7 mouse cellular contexts compared by ENCODE assay signal in genomic region chr4:149166215-149166946, GRCm38 (mm10). TPM values are rescaled to one million over a fixed set of nuclear protein-coding genes. Genes with fewer than 3 reads are reported as not detected.
A peak's percentile ranks its signal among the peaks of the same experiment; 100 is the strongest.
DNase-seq lines count a peak whose midpoint lies in the region; ATAC-seq lines count a peak whose summit lies in the region.

Gene Pgd (minus strand): TSS chr4:149166771.

- no peaks in the 10 kb centered on the region for H3K27me3 ChIP-seq in embryonic facial prominence, embryonic 10.5 days (replicated peaks; ENCODE audit: low read depth, poor library complexity, severe bottlenecking)
- no peaks in the 10 kb centered on the region for H3K27me3 ChIP-seq in limb, embryonic 10.5 days (ENCODE audit: low read depth, poor library complexity, severe bottlenecking)
- no peaks in the 10 kb centered on the region for H3K27me3 ChIP-seq in midbrain, embryonic 13.5 days

- under 1% methylated on average over 59 of the region's 59 CpGs for WGBS in embryonic facial prominence, embryonic 10.5 days
- under 1% methylated on average over 59 of the region's 59 CpGs for WGBS in limb, embryonic 10.5 days
- under 1% methylated on average over 59 of the region's 59 CpGs for WGBS in midbrain, embryonic 13.5 days

- DNase-seq in adrenal gland, postnatal 10 days = peak; percentile 98
- peak; percentile 98 for DNase-seq in embryonic facial prominence, embryonic 10.5 days (ENCODE audit: low spot score)
- DNase-seq in kidney, adult 11 months = peak; percentile 97
- peak; percentile 98 for DNase-seq in limb, embryonic 10.5 days (ENCODE audit: low spot score)
- peak; percentile 88 for DNase-seq in spleen, adult 12 weeks (ENCODE audit: low spot score)

- H3K36me3 ChIP-seq in embryonic facial prominence, embryonic 10.5 days (replicated peaks) = peaks cover 39% of the 10 kb centered on the region
- H3K36me3 ChIP-seq in limb, embryonic 10.5 days = peaks cover 39% of the 10 kb centered on the region
- H3K36me3 ChIP-seq in midbrain, embryonic 13.5 days = peaks cover 21% of the 10 kb centered on the region

- peak within 1 kb of the TSS; percentile 88 for H3K27ac ChIP-seq in embryonic facial prominence, embryonic 10.5 days (replicated peaks)
- peak within 1 kb of the TSS; percentile 92 for H3K27ac ChIP-seq in limb, embryonic 10.5 days
- H3K27ac ChIP-seq in midbrain, embryonic 13.5 days = peak within 1 kb of the TSS; percentile 82

- no peaks in the 10 kb centered on the region for H3K9me3 ChIP-seq in embryonic facial prominence, embryonic 10.5 days
- H3K9me3 ChIP-seq in limb, embryonic 10.5 days (replicated peaks) = no peaks in the 10 kb centered on the region
- H3K9me3 ChIP-seq in midbrain, embryonic 13.5 days = no peaks in the 10 kb centered on the region

- peak within 1 kb of the TSS; percentile 94 for H3K4me2 ChIP-seq in midbrain, embryonic 13.5 days (replicated peaks)

- H3K4me1 ChIP-seq in embryonic facial prominence, embryonic 10.5 days = peaks cover 29% of the 10 kb centered on the region
- H3K4me1 ChIP-seq in limb, embryonic 10.5 days = peaks cover 28% of the 10 kb centered on the region
- H3K4me1 ChIP-seq in midbrain, embryonic 13.5 days (replicated peaks) = peaks cover 21% of the 10 kb centered on the region

- ATAC-seq in granulocyte monocyte progenitor cell, adult 5-6 weeks (replicated peaks; ENCODE audit: poor library complexity, severe bottlenecking) = peak; percentile 89
- ATAC-seq in midbrain, embryonic 13.5 days = peak; percentile 100

- peak within 1 kb of the TSS; percentile 95 for H3K4me3 ChIP-seq in embryonic facial prominence, embryonic 10.5 days
- peak within 1 kb of the TSS; percentile 99 for H3K4me3 ChIP-seq in limb, embryonic 10.5 days
- peak within 1 kb of the TSS; percentile 97 for H3K4me3 ChIP-seq in midbrain, embryonic 13.5 days (replicated peaks)

- peak within 1 kb of the TSS; percentile 94 for H3K9ac ChIP-seq in midbrain, embryonic 13.5 days (replicated peaks)

RNA-seq across cellular contexts. Expression of gene Pgd, which starts in this region (rescaled TPM):
- total RNA-seq in adrenal gland, postnatal 10 days (2021) = 100 to 1,000 TPM; 175 to 176 TPM
- polyA plus RNA-seq in embryonic facial prominence, embryonic 10.5 days (2016; fragmentation: Nextera tagmentation; extraction: Ambion mirVana) = 153 and 164 TPM in 2 replicates
- total RNA-seq in granulocyte monocyte progenitor cell, adult 5-6 weeks (2014; fragmentation: Nextera tagmentation) = 220 and 237 TPM in 2 replicates
- 140 and 162 TPM in 2 replicates for total RNA-seq in granulocyte monocyte progenitor cell, adult 5-6 weeks (2017)
- 159 and 173 TPM in 2 replicates for polyA plus RNA-seq in limb, embryonic 10.5 days (2016; fragmentation: Nextera tagmentation; extraction: Ambion mirVana)
- 116 and 118 TPM in 2 replicates for polyA plus RNA-seq in midbrain, embryonic 13.5 days (2015; fragmentation: Nextera tagmentation; extraction: Ambion mirVana)

Comparison
In these comparisons a context has a peak if more than half of its experiments do, and no peak if none do; other contexts are left out.
1. Peak in every context shown above with its lines: DNase-seq, ATAC-seq, H3K4me3 ChIP-seq and H3K27ac ChIP-seq.